Mouse (Mus musculus): ENCODE measurements at regions not wholly inside any gene's neighbourhood (a gene's known extent, or its start where the extent isn't known, plus 50 kb on each side); places are given as distances from the start of the nearest gene placed in this dataset.

DNA sequence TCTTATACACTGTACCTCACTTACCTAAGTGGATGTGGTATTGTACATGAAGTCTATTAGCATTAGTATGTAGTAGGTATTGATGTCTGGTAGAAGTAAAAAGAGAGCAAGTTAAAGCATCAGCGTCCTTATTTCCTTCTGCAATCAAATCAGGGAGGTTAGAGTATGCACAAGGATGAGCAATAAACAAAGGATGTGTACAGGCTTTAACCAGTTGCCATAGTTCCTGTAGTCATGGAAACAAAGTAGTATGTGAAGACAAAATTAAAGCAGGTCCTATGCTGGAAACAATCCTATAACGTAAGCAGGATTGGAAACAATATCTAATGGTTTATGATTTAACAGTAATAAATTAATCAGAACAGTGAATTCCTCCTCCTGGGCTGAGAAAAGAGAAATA, 78.0 kb downstream of the Tm4sf1 start:
- TF ChIP-seq CTCF (IDR thresholded peaks at IDR 0.05) (no peak), POLR2A (IDR thresholded peaks at IDR 0.05; ENCODE audit: insufficient read depth, low read depth, low read length) (no peak)
